Mouse (Mus musculus): ENCODE results near the gene Slc35f6.

Gene Slc35f6

DNA sequence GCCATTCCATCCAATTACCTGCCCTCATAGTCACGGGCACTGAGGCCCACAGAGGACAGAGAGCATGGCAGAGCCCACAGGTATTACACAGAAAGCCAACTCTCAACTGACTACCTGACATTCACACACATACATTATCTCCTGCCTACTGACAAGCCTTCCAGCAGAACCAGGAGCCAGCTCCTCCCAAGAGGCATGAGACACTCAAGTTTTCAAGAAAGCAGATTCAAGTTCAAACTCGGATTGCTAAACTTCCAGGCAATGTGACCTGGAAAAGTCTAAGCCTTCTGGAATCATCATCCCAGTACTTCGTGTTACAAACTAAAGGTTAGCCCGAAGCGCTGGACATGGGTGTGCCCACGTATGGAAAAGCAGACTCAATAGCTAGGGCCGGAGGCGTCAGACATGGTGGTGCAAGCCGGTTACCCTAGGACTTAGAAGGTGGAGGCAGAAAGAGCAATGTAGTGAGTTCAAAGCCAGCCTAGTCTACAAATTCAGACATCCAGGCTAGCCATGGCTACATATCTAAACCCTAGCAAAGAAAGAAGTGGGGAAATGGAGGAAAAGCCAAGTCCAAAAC lies 26.4 kb upstream of the Slc35f6 start:
- no peak for DNase-seq (ENCODE audit: low read depth, low spot score)

DNA sequence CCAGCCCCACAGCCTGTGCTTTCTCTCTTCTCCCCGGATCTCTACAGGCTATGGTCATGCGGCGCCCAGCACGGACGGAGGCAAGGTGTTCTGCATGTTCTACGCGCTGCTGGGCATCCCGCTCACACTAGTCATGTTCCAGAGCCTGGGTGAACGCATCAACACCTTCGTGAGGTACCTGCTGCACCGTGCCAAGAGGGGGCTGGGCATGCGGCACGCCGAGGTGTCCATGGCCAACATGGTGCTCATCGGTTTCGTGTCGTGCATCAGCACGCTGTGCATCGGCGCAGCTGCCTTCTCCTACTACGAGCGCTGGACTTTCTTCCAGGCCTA lies 25.9 kb upstream of the Slc35f6 start:
- no peak for DNase-seq (ENCODE audit: low read depth, low spot score)

DNA sequence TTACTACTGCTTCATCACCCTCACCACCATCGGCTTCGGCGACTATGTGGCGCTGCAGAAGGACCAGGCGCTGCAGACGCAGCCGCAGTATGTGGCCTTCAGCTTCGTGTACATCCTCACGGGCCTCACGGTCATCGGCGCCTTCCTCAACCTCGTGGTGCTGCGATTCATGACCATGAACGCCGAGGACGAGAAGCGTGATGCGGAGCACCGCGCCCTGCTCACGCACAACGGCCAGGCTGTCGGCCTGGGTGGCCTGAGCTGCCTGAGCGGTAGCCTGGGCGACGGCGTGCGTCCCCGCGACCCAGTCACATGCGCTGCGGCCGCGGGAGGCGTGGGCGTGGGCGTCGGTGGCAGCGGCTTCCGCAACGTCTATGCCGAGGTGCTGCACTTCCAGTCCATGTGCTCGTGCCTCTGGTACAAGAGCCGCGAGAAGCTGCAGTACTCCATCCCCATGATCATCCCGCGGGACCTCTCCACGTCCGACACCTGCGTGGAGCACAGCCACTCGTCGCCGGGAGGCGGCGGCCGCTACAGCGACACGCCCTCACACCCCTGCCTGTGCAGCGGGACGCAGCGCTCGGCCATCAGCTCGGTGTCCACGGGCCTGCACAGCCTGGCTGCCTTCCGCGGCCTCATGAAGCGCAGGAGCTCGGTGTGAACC lies 25.4 kb upstream of the Slc35f6 start:
- no peak for DNase-seq (ENCODE audit: low read depth, low spot score)

DNA sequence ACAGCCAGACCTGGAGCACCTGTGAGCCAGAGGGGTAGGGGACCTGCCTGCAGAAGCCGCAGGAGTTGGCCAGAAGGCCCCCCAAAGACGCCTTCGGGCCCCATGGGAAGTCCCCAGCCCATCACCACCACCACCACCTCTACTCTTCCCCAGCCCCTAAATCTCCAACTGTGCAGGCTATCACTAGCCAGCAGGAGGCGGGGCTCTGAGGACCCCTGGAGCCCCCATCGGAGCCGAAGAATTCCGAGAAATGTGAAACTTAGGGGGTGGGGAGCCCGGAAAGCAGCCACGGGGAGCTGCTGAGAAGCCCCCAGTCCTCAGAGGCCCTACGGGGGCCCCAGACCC lies 24.9 kb upstream of the Slc35f6 start:
- DNase-seq (ENCODE audit: low read depth, low spot score): no peak

DNA sequence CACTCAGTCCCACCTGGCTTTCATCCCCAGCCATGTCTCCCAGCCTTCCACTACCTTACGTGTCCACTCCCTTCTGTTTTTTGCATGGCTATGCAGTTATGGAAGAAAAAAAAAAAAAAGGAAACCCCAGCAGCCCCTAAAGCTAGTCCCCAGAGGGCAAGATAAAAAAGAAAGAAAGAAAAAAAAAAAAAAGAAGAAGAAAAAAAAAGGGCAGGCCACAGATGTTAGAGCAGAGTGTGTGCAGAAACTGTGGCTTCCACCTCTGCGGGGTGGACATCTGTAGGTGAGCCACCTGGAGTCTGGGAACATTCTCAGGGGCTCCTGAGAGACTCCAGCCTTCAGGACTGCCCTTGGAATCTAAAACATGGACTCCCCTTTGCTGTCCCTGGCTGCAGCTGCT lies 24.4 kb upstream of the Slc35f6 start:
- DNase-seq (ENCODE audit: low read depth, low spot score): no peak

DNA sequence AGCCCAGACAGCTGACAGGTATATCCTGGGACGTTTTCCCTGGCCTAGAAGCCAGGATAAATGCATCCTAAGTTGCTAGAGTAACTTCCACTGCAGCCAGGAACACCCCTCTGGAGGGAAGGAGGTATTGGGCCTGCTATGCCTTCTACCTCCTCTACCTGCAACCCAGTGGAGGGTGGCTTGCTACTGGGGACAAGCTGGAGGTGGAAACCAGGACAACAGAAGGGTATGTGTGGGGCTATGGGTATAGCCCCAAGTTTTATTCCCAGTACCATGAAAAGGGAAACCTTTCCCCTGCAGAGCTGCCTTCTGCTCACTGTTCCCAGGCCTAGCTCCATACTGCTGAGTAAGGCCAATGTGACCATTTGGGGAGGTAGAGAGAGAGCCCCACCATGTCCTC lies 23.4 kb upstream of the Slc35f6 start:
- DNase-seq (ENCODE audit: low read depth, low spot score): no peak

DNA sequence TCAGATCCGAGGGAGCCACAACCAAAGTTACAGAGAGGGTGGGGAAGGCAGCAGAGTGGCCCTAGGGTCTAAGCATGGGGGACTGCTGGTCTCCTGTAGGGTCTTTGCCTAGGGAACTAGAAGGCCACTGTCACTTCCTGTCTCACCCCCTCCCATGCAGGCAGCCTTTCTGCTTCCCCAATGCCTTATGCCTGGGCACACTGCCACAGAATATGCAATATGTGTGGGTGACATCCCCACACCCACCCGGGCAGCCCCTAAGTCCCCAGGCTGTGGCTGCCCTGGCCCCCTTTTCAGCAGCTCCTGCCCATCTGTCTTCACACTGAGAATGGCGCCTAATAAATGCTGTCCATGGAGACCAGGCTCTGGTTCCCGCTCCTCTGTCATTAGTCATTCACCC lies 22.8 kb upstream of the Slc35f6 start:
- no peak for DNase-seq (ENCODE audit: low read depth, low spot score)

DNA sequence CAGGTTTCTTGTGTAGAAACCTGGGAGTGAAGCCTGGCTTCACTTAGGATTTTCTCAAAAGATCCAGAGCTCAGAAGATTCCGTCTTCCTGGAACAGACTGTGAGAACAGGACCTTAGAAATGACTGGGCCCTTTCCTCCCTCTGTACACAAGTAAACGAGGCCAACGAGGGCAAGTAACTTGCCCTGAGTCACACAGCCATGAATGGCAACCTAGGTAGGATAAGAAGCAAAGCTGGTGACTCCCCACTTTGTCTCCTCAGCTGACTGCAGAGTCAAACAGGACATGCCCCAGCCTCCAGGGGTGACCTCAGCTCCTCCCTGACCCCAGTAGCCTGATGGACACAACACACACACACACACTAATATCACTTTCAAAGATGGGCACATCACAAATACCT lies 22.4 kb upstream of the Slc35f6 start:
- DNase-seq (ENCODE audit: low read depth, low spot score): no peak

DNA sequence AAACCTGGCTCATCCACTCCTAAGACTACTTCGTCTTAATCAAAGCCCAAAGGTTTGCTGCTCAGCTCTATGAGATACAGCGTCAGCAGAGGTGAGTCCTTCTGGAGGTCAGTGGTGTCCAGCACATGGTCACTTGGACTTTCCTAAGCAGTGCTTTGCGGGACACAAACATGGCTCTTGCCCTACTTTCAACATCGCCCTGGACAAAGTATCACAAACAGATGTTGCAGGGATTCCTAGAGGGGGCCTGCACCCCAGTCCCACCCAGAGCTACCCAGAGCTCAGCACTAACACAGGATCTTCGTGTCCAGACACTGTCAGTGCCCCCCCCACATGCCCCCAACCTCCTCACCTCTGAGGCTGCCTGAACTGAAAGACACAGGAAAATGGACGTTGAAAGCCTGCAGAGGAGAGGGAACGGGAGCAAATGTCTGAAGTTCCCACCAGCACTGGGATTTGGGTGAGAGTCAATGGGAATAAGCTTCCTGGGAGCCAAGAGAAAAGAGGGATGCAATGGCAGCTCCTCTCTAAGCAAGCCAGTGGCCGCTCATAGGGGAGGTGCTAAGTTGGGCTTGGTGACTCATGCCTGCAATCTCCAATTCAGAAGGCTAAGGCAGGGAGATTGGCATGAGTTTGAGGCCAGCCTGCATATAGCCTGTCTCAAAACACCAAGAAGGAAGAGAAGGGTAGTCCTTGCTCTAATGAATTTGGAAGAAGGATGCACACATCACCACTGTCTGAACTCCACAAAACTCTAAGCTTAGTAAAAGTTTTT lies 21.2 kb upstream of the Slc35f6 start:
- no peak for DNase-seq (ENCODE audit: low read depth, low spot score)

DNA sequence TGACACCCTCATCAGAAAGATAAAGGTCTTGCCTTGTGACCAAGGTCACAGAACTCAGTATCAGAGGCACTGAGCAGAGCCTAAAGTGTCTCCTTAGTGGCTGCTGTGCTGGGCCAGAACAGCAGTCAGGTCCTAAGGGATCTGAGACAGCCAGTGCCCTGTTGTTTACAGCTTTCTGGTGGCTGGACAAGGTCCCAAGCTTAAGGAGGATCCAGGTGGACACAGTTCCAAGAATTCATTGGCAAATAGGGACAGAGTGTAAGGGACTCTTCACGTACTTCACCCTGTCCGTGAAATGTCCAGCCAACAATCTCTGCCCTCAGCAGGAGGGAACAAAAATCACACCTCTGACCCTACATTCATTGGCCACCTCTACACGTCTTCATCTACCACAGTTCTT lies 19.2 kb upstream of the Slc35f6 start:
- no peak for DNase-seq (ENCODE audit: low read depth, low spot score)

DNA sequence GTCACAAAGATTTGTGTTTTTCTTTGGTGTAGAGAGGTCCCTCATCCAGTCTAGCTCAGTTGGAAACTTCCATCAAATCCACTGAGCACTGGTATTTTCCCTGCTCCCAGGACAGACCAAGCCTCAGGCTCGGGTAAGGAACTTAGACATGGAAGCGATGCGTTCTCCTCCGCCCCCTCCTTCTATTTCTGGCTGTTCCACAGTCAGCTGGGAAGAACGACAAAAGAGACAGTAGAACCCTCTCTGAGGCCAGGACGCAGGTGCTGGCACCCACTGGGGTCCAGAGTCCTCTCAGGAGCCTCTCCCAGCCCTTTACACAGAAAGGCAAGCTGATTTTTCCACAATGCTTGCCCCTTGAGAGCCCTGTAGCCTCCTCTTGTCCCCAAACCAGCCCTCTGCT lies 17.3 kb upstream of the Slc35f6 start:
- DNase-seq (ENCODE audit: low read depth, low spot score): no peak

DNA sequence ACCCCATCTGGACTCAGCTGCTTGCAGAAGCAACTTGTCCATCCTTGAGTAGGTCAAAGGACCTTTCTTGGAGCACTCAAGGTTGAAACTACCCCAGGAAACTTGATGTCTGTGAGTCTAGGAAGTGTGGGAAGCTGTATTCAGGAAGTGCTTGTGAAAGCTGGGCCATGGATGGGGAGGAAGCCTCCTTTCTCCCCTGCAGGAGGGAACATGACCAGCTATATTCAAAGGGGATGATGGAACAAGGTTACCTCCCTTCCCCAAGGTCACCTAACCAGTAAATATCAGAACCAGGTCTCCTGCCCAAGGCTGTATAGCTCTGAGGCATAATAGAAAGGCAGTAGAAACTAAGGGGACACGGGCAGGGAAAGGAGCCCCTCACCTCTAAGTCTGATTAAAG lies 15.6 kb upstream of the Slc35f6 start:
- no peak for DNase-seq (ENCODE audit: low read depth, low spot score)

DNA sequence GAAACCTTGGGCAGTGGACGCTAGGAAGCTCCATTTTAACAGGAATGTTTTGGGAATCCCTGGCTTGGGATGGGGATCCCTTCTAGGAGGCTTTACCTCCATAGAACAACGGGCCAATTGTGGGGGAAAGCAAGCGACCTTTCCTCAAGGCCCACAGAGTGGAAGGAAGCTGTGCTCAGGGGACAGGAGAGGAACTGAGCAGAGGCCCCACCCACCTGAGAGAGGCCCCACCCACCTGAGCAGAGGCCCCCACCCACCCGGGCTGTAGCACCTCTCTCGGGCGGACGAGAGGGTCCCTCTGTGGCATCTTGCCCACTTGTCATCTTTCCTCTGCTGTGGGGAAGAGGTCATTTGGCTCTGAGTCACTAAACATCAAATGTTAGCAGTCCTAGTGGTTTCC lies 10.7 kb upstream of the Slc35f6 start:
- DNase-seq (ENCODE audit: low read depth, low spot score): no peak

DNA sequence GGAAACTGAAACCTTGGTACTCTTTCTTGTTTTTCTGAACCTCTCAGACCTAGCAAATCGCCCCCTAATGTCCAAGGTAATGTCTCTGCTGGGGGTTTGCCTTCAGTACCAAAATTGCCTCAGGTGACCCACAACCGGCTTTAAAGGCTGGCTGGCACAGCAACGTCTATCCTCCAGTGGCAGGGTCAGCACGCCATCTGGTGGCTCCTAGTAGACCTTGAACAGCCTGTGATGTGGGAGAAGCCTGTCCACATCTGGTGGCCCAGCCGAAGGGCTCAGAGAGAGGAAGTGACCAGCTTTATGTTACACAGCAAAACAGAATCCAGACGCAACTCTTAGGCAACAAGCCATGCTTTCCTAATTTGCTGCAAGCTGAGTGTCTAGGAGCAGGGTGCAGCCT lies 9.7 kb upstream of the Slc35f6 start:
- peak; percentile 42 for DNase-seq (ENCODE audit: low read depth, low spot score)

DNA sequence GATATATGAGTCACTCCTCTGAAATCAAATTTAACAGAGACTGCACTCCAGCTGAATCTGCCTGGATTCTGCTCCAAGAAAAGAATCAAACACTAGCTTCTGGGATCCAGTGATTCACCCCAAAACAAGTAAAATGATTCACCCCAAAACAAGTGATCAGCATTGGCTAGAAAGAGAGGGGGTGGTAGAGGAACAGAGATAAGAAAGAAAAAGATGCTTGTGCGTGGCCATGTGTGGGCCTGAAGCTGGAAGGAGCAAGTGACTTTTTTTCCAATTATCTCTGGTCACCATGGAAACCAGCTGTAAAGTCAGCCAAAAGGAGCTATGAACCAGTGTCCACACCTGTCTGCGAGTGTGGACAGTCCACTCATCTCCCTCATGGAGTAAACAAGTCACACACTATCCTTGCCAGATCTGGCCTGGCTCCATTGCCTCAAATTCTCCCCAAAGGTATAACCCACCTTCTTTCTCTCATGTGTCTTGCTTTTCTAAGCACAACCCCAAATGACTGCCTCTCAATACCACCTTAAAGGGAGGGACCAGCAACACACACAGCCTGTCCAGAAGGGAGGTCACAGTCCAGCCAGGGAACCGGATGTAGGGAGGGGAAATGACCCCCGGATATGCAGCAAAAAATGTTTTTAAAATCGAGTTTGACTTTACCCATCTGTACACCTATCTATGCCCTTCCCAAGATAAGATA lies 4.1 kb upstream of the Slc35f6 start:
- no peak for DNase-seq (ENCODE audit: low read depth, low spot score)

DNA sequence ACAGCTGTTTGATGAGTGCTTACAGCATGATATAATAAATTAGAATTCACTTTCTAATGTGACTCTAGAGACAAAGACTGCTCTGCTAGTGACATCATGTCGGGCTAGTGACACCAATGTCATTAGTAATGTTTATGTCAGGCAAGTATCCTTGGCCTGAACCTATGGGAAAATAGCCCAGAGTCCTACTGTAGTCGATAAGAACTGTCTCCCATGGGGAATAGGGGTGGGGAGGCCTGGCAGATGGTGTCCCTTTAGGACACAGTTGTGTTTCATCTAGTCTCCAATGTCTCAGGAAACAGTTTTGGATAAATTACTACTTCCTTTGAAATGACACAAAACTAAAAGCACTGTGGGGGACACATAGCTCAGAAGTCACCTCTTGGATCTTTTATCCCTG lies 1.7 kb upstream of the Slc35f6 start:
- DNase-seq (ENCODE audit: low read depth, low spot score): no peak

DNA sequence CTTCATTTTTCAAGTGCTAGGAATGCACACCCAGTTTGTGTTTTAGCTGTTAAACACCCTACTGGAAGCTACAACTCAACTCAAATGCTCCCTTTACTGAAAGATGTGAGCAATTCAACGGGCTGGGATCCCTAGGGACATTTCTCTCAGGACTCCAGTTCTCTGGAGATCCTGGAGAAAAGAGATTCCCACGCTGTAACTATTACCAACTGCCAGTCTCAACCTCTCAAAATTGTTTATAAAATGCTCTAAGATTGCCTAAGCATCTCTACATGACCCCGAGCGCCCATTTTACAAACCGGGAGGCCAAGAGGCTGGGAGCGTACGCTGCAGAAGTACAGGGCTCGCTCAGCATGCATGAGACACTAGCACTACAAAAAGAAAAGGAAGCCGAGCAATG lies 337 bp upstream of the Slc35f6 start:
- no peak for DNase-seq (ENCODE audit: low read depth, low spot score)

DNA sequence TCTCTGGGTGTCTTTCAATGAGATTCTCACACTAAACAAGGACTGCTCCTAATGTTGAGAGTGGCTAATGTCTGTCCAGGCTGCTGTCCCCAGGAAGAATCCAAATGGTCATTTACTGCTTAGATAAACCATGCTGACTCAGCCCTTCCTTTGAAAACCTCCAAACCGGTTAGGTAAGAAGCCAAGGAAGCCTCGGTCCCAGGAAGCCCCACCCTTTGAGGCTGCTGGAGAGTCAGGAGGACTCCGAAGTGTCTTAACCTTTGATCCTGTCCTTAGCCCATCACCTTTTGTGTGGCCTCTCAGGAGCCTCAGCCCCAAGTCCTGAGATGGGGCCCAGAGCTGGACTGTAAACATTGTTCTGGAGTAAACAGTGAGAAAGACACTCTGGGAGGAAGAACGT lies 1.8 kb downstream of the Slc35f6 start:
- no peak for DNase-seq (ENCODE audit: low read depth, low spot score)

DNA sequence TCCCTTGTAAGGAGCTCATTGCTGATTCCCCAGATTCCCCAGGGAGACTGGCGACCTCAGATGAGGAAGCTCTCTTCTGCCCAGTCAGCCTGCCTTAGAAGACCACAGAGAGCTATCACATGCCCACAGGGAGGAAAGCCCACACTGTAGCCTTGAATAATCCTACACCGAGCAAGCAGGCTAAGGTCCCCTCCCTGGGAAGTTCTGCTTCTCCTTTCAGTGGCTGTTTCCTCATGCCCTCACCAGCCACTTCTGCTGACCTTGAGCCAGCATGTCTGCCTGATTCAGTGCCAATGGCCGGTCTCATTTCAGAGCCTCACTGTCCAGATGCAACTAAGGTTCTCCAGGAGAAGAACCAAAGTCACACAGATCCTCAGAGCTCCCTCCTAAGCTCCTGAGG lies 3.0 kb downstream of the Slc35f6 start:
- no peak for DNase-seq (ENCODE audit: low read depth, low spot score)

DNA sequence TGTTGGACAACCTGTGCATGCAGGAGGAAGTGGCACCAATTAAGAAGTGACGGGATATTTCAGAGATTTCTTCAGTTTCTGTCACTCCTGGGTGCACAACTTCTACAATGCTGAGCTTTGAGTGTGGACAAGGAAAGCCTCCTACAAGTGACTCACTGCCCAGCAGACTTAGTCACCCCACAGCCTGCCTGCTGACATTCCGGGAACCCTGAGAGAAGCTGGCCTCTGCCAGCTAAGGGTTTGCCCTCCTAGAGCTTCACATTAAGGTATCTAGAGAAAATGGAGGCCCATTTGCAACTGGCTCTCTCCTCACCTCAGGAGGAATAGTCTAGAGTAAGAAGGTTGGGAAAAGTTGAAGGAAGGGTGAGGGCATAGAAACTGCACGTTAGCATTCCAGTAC lies 3.8 kb downstream of the Slc35f6 start:
- DNase-seq (ENCODE audit: low read depth, low spot score): no peak

DNA sequence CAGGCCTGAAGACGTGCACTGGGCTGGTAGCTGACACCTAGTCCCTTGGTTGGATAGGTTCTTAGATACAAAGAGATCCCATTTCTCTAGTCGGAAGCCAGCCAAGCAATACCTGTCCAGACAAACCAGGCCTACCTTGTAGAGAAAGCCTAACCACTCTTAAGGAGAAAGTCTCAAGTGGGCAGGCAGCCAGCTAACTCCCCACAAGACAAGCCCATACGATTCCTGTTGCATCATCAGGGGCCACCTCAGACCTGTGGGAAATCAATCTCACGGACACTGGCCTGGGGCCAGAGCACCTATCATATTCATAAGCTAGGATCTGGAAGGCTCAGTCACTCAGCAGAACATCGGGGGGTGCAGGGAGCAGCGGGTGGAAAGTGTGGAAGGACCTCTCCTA lies 5.5 kb downstream of the Slc35f6 start:
- no peak for DNase-seq (ENCODE audit: low read depth, low spot score)

DNA sequence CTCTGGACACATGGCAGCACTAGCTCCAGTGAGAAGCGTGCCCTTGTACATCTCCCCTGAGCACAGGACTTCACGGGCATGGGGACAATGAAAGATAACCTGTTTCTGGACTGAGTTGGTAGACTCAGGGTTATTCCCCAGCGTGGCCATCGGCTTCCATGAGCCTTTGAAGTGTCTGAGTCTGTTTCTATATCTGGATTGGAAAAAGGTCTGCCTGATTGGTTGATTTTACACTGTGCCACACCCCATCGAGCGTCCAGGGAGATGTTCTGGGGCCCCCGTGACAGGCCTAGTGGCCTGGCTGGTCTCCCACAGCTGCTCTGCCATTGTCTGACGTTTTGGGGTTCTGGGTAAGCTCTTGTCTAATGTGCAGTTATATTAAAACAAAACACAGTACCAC lies 7.3 kb downstream of the Slc35f6 start:
- no peak for DNase-seq (ENCODE audit: low read depth, low spot score)
